Mouse (Mus musculus) forebrain, embryonic 13.5 days (tissue): Measurements from ENCODE around the gene Optn. TPM values are rescaled to one million over a fixed set of nuclear protein-coding genes. Genes with fewer than 3 reads are reported as not detected.
"Not testable (repeated sequence)": the region's sequence is repeated elsewhere in the genome, so short reads cannot be mapped to it uniquely, and the experiment has no call there.

Source experiments
- ATAC-seq: fragments of 200-750 bp; cut with Nextera tagmentation; 2 replicates; pipeline ENCODE4 v1.8.0; 2017
- H3K27ac ChIP-seq: fragments of 300-500 bp; sonication (generic); 2 replicates; pipeline ENCODE4 v1.5.1; 2015; ENCODE audit warnings: inconsistent platforms, mild to moderate bottlenecking, moderate library complexity
- H3K27me3 ChIP-seq: fragments of 300-500 bp; sonication (generic); 2 replicates; pipeline ENCODE4 v1.6.1; 2015; ENCODE audit warnings: mild to moderate bottlenecking, inconsistent platforms
- H3K36me3 ChIP-seq: fragments of 300-500 bp; sonication (generic); 2 replicates; pipeline ENCODE4 v1.6.1; 2015; ENCODE audit warnings: mild to moderate bottlenecking, inconsistent platforms; ENCODE audit not compliant: poor library complexity, severe bottlenecking
- H3K4me1 ChIP-seq: fragments of 300-500 bp; sonication (generic); 2 replicates; pipeline ENCODE4 v1.6.1; 2015; ENCODE audit warnings: inconsistent platforms
- H3K4me2 ChIP-seq: fragments of 300-500 bp; sonication (generic); 2 replicates; pipeline ENCODE4 v1.6.1; 2015; ENCODE audit warnings: inconsistent platforms, mild to moderate bottlenecking, moderate library complexity
- H3K4me3 ChIP-seq: fragments of 300-500 bp; sonication (generic); 2 replicates; pipeline ENCODE4 v1.5.1; 2015; ENCODE audit warnings: mild to moderate bottlenecking, inconsistent platforms
- H3K9ac ChIP-seq: fragments of 300-500 bp; sonication (generic); 2 replicates; pipeline ENCODE4 v1.6.1; 2015; ENCODE audit warnings: mild to moderate bottlenecking, inconsistent platforms
- H3K9me3 ChIP-seq: fragments of 300-500 bp; sonication (generic); replicated peaks from 2 replicates; pipeline ENCODE4 v1.6.1; 2016; ENCODE audit warnings: inconsistent platforms
- WGBS: fragments of 180-500 bp; shearing (Covaris S2); methylation state at CpG from one replicate; pipeline ENCODE4 v1.1.7; 2015; 5-methylcytosine and 5-hydroxymethylcytosine counted together
- polyA plus RNA-seq: library from polyadenylated mRNA; unstranded; fragments of >200 nt; fragmentation: Nextera tagmentation; extraction: Ambion mirVana; gene quantifications from 2 replicates; pipeline ENCODE4 v1.2.1, GENCODE M21; 2015

The Optn gene
- polyA plus RNA-seq, result 2.8 and 3.3 TPM in 2 replicates

GRCm38 (mm10) chr2:5063299-5064205 is at the start of gene Optn:
Gene Optn (minus strand): TSS chr2:5064051.
- no peak within 1 kb of the TSS for H3K27ac ChIP-seq
- 3% methylated on average over 58 of the region's 63 CpGs for WGBS
- ATAC-seq, result peak; percentile 91

GRCm38 (mm10) chr2:5112785-5113291 is 49.0 kb upstream of the Optn start:
- Histone ChIP-seq H3K9ac (peak overlapping the region; percentile 34; the same call in 1 of the 2 replicates), H3K27me3 (no peaks in the 10 kb centered on the region), H3K4me1 (peaks cover 28% of the 10 kb centered on the region), H3K36me3 (no peaks in the 10 kb centered on the region), H3K27ac (peak overlapping the region; percentile 54), H3K9me3 (peaks cover 2% of the 10 kb centered on the region; the same call in 1 of the 2 replicates), H3K4me2 (peak overlapping the region; percentile 22; the same call in 1 of the 2 replicates), H3K4me3 (no peak overlapping the region)
- WGBS, result 12% methylated on average over 8 of the region's 8 CpGs
- ATAC-seq, result peak; percentile 71

More at GRCm38 (mm10) chr2:5063299-5064205, at the start of gene Optn:
- Histone ChIP-seq H3K27me3 (peaks cover 31% of the 10 kb centered on the region), H3K4me3 (peak within 1 kb of the TSS; percentile 55), H3K4me2 (peak within 1 kb of the TSS; percentile 91), H3K9me3 (no peaks in the 10 kb centered on the region), H3K9ac (peak within 1 kb of the TSS; percentile 65), H3K36me3 (no peaks in the 10 kb centered on the region), H3K4me1 (peaks cover 9% of the 10 kb centered on the region)

- Histone ChIP-seq H3K9ac (no peak overlapping the region), H3K4me2 (no peak overlapping the region), H3K27ac (no peak overlapping the region), H3K27me3 (no peaks in the 10 kb centered on the region), H3K9me3 (peaks cover 2% of the 10 kb centered on the region), H3K4me1 (peaks cover 9% of the 10 kb centered on the region; the same call in 1 of the 2 replicates), H3K4me3 (no peak overlapping the region), H3K36me3 (no peaks in the 10 kb centered on the region)
- no peak for ATAC-seq
- 39% methylated on average over 1 of the region's 1 CpGs for WGBS
Observed at GRCm38 (mm10) chr2:5102891-5103290, 39.0 kb upstream of the Optn start.

- WGBS, result 91% methylated on average over 10 of the region's 10 CpGs
- no peak for ATAC-seq
- no peak overlapping the region for H3K9ac ChIP-seq
Observed at GRCm38 (mm10) chr2:5101743-5102245, 37.9 kb upstream of the Optn start.

GRCm38 (mm10) chr2:5099176-5099575 is 35.3 kb upstream of the Optn start:
- no peak overlapping the region for H3K4me2 ChIP-seq
- 76% methylated on average over 6 of the region's 6 CpGs for WGBS
- H3K4me1 ChIP-seq, result peaks cover 12% of the 10 kb centered on the region; the same call in 1 of the 2 replicates
- H3K4me3 ChIP-seq, result no peak overlapping the region
- H3K27ac ChIP-seq, result no peak overlapping the region
- no peak for ATAC-seq
- no peaks in the 10 kb centered on the region for H3K9me3 ChIP-seq
- no peaks in the 10 kb centered on the region for H3K27me3 ChIP-seq
- H3K36me3 ChIP-seq, result no peaks in the 10 kb centered on the region
- H3K9ac ChIP-seq, result no peak overlapping the region

More at GRCm38 (mm10) chr2:5101743-5102245, 37.9 kb upstream of the Optn start:
- Histone ChIP-seq H3K9me3 (no peaks in the 10 kb centered on the region; the same call in none of the 2 replicates), H3K4me2 (no peak overlapping the region), H3K36me3 (no peaks in the 10 kb centered on the region), H3K27ac (no peak overlapping the region), H3K27me3 (no peaks in the 10 kb centered on the region), H3K4me3 (no peak overlapping the region), H3K4me1 (peaks cover 12% of the 10 kb centered on the region; the same call in 1 of the 2 replicates)

- ATAC-seq, result peak; percentile 68
- WGBS, result 33% methylated on average over 20 of the region's 20 CpGs
- Histone ChIP-seq H3K9ac (peak overlapping the region; percentile 52), H3K4me3 (peak overlapping the region; percentile 22), H3K36me3 (no peaks in the 10 kb centered on the region), H3K27ac (peak overlapping the region; percentile 65), H3K27me3 (no peaks in the 10 kb centered on the region), H3K4me2 (peak overlapping the region; percentile 55), H3K9me3 (no peaks in the 10 kb centered on the region), H3K4me1 (peaks cover 12% of the 10 kb centered on the region; the same call in 1 of the 2 replicates)
Observed at GRCm38 (mm10) chr2:5097786-5098445, 34.1 kb upstream of the Optn start.

- H3K9ac ChIP-seq, result no peak overlapping the region
- WGBS, result 22% methylated on average over 1 of the region's 1 CpGs
Observed at GRCm38 (mm10) chr2:5095316-5095715, 31.5 kb upstream of the Optn start.

GRCm38 (mm10) chr2:5094876-5095275 is 31.0 kb upstream of the Optn start:
- Histone ChIP-seq H3K4me2 (no peak overlapping the region), H3K27me3 (no peaks in the 10 kb centered on the region), H3K36me3 (no peaks in the 10 kb centered on the region), H3K4me3 (no peak overlapping the region), H3K9me3 (no peaks in the 10 kb centered on the region), H3K27ac (no peak overlapping the region), H3K4me1 (peaks cover 12% of the 10 kb centered on the region; the same call in 1 of the 2 replicates), H3K9ac (no peak overlapping the region)
- no peak for ATAC-seq
- WGBS, result 86% methylated on average over 5 of the region's 5 CpGs

More at GRCm38 (mm10) chr2:5095316-5095715, 31.5 kb upstream of the Optn start:
- Histone ChIP-seq H3K27ac (no peak overlapping the region), H3K4me1 (peaks cover 12% of the 10 kb centered on the region; the same call in 1 of the 2 replicates), H3K4me3 (no peak overlapping the region), H3K36me3 (no peaks in the 10 kb centered on the region), H3K27me3 (no peaks in the 10 kb centered on the region), H3K4me2 (no peak overlapping the region), H3K9me3 (no peaks in the 10 kb centered on the region)
- ATAC-seq, result no peak

- not testable (repeated sequence) for H3K27ac ChIP-seq, H3K4me3 ChIP-seq, H3K4me2 ChIP-seq, H3K27me3 ChIP-seq, H3K9me3 ChIP-seq, H3K36me3 ChIP-seq, H3K9ac ChIP-seq, H3K4me1 ChIP-seq
- peak; percentile 74 for ATAC-seq
- 79% methylated on average over 3 of the region's 4 CpGs for WGBS
Observed at GRCm38 (mm10) chr2:5090385-5090784, 26.5 kb upstream of the Optn start.

- H3K4me2 ChIP-seq, result no peak overlapping the region
- no peaks in the 10 kb centered on the region for H3K27me3 ChIP-seq
- no peak overlapping the region for H3K9ac ChIP-seq
- H3K36me3 ChIP-seq, result no peaks in the 10 kb centered on the region
- no peak for ATAC-seq
- no peaks in the 10 kb centered on the region for H3K9me3 ChIP-seq
- no peak overlapping the region for H3K4me3 ChIP-seq
- no peaks in the 10 kb centered on the region for H3K4me1 ChIP-seq
- no peak overlapping the region for H3K27ac ChIP-seq
- 86% methylated on average over 3 of the region's 3 CpGs for WGBS
Observed at GRCm38 (mm10) chr2:5087667-5088066, 23.8 kb upstream of the Optn start.

- Histone ChIP-seq H3K4me3 (no peak overlapping the region), H3K36me3 (no peaks in the 10 kb centered on the region), H3K9ac (no peak overlapping the region), H3K27ac (no peak overlapping the region), H3K27me3 (peaks cover 2% of the 10 kb centered on the region; the same call in 1 of the 2 replicates), H3K9me3 (no peaks in the 10 kb centered on the region), H3K4me2 (no peak overlapping the region), H3K4me1 (peaks cover 6% of the 10 kb centered on the region)
- ATAC-seq, result no peak
- 92% methylated on average over 7 of the region's 7 CpGs for WGBS
Observed at GRCm38 (mm10) chr2:5083739-5084138, 19.9 kb upstream of the Optn start.
